Mouse (Mus musculus) left cerebral cortex, adult 2 months (tissue): ENCODE data around the gene Dtnbp1. TPM values are rescaled to one million over a fixed set of nuclear protein-coding genes. Genes with fewer than 3 reads are reported as not detected.

Experiments
- DNase-seq, 2 experiments: peaks; one replicate each; pipeline ENCODE4 v3.0.0; 2021 to 2022; ENCODE audit warnings: low spot score in 2 of 2, mixed read lengths in 1 of 2; ENCODE audit errors: extremely low spot score in 1 of 2
- H3K27ac ChIP-seq: fragments of 200-600 bp; 2 replicates; pipeline ENCODE4 v1.8.1; 2022
- H3K4me3 ChIP-seq: fragments of 200-600 bp; 2 replicates; pipeline ENCODE4 v1.8.1; 2022
- CTCF ChIP-seq: fragments of 200-600 bp; IDR thresholded peaks from 2 replicates; pipeline ENCODE4 v1.8.1; 2022; ENCODE audit warnings: antibody characterized with exemption, mild to moderate bottlenecking, moderate library complexity
- intact Hi-C: fragments of 180-260 bp; cut with DNase I; formaldehyde crosslinking; loops from one replicate; pipeline ENCODE4 v1.15.1; 2025
- total RNA-seq, 2 experiments: library from RNA; stranded (reverse); gene quantifications; 2 replicates each; pipeline ENCODE4 v1.2.3; 2021

Dtnbp1 gene
- total RNA-seq, 2 experiments from 2014 or later: 90.1 to 93.8 TPM

GRCm38 (mm10) chr13:44912851-44913250 lies 89.1 kb downstream of the Dtnbp1 start:
- intact Hi-C loops: no loop called here
- no peak for DNase-seq
- Histone ChIP-seq H3K4me3 (no peak overlapping the region), H3K27ac (no peak overlapping the region)
- no peak for TF ChIP-seq CTCF

GRCm38 (mm10) chr13:44908790-44909189 lies 93.2 kb downstream of the Dtnbp1 start:
- intact Hi-C loops: loop anchor here (10.0 kb wide), 1 partner anchor 1044 kb away; no protein-coding TSS in a partner anchor
- no peak for TF ChIP-seq CTCF
- Histone ChIP-seq H3K4me3 (no peak overlapping the region), H3K27ac (no peak overlapping the region)
- no peak for DNase-seq

DNA sequence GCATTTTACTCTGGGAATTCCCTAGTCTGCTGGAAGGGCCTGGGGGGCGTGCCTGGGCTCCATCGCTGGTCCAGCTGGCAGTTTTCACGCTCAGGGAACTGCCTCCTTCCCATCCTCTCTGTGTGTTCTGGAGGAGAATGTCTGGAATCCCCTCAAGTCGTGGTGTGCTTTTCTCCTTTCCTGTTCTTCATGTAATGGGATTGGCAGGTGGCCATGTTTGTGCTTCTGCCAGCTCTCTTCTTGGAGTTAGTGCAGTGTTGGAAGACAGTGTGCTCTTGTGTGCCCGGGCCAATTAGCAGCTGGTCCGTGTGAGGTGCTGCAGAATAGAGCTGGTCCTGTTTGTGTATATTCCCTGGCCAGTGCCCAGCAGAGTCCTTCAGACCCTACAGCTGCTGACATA lies 94.2 kb downstream of the Dtnbp1 start:
- Histone ChIP-seq H3K4me3 (no peak overlapping the region), H3K27ac (no peak overlapping the region)
- DNase-seq: peak; percentile 78 to 81
- intact Hi-C loops: loop anchor here (10.0 kb wide), 1 partner anchor 1043 kb away; no protein-coding TSS in a partner anchor
- TF ChIP-seq CTCF: no peak

DNA sequence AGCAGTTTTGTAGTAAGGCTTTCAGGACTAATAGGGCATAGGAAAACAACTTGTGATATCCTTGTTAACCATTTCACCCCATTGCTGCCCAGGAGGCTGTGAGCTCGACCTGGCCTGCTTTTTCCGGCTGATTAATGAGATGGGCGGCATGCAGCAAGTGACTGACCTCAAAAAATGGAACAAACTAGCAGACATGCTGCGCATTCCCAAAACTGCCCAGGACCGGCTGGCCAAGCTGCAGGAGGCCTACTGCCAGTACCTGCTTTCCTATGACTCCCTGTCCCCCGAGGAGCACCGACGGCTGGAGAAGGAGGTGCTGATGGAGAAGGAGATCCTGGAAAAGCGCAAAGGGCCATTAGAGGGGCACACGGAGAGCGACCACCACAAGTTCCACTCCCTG lies 95.8 kb downstream of the Dtnbp1 start:
- Histone ChIP-seq H3K27ac (no peak overlapping the region), H3K4me3 (no peak overlapping the region)
- no peak for TF ChIP-seq CTCF
- intact Hi-C loops: loop anchor here (10.0 kb wide), 1 partner anchor 1041 kb away; no protein-coding TSS in a partner anchor
- DNase-seq: no peak

DNA sequence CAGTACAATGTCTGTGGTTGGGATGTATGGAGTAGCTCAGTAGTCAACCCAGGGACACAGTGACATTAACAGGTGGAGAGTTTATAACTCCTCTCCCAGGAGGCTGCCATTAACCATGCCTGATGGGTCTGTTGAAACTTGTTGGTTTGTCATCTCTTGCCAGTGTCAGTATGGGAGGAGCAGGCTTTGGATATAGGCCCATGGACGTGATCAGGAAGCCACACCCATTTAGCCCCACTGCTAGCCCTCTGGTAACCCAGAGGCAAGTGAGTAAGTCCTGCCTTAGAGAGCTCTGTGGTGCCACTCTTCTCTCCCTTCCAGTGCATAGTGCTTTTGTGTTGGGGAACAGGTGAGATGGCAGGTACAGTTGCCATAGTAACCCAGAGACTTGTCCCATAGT lies 97.7 kb downstream of the Dtnbp1 start:
- no peak overlapping the region for H3K4me3 ChIP-seq
- no peak for DNase-seq
- no peak for TF ChIP-seq CTCF
- intact Hi-C loops: loop anchor here (10.0 kb wide), 1 partner anchor 1039 kb away; no protein-coding TSS in a partner anchor
- H3K27ac ChIP-seq: no peak overlapping the region

GRCm38 (mm10) chr13:44903416-44903815 lies 98.5 kb downstream of the Dtnbp1 start:
- intact Hi-C loops: loop anchor here (10.0 kb wide), 1 partner anchor 1039 kb away; no protein-coding TSS in a partner anchor
- TF ChIP-seq CTCF: no peak

DNA sequence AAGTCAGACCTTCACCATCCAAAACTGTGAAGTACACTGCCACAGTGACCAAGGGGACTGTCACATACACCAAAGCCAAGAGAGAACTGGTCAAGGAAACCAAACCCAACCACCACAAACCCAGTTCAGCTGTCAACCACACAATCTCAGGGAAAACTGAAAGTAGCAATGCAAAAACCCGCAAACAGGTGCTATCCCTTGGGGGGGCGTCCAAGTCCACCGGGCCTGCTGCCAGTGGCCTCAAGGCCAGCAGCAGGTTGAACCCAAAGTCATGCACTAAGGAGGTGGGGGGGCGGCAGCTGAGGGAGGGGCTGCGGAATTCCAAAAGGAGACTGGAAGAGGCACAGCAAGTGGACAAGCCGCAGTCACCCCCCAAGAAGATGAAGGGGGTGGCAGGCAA lies 99.6 kb downstream of the Dtnbp1 start:
- Histone ChIP-seq H3K4me3 (no peak overlapping the region), H3K27ac (no peak overlapping the region)
- TF ChIP-seq CTCF: no peak
- DNase-seq: no peak
- intact Hi-C loops: loop anchor here (10.0 kb wide), 1 partner anchor 1037 kb away; no protein-coding TSS in a partner anchor

More at GRCm38 (mm10) chr13:44903416-44903815, 98.5 kb downstream of the Dtnbp1 start:
- H3K27ac ChIP-seq: no peak overlapping the region
- no peak for DNase-seq
- no peak overlapping the region for H3K4me3 ChIP-seq

DNA sequence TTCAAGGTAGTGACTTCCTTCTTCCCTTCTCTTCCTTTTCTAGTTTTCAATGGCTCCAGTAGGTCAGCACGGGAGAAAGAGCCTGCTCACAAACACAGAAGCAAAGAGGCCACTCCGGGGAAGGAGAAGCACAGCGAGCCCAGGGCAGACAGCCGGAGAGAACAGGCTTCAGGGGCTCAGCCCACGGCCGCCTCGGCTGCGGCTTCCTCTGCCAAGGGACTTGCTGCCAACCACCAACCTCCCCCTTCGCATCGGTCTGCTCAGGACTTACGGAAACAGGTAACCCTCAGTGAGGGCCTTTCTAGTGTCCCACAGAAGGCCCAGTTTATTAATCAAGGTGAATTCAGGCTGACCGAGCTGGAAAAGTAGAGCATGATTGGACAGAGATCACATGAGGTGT lies 105.7 kb downstream of the Dtnbp1 start:
- no peak for TF ChIP-seq CTCF
- Histone ChIP-seq H3K27ac (no peak overlapping the region), H3K4me3 (no peak overlapping the region)
- DNase-seq: no peak
- intact Hi-C loops: no loop called here

DNA sequence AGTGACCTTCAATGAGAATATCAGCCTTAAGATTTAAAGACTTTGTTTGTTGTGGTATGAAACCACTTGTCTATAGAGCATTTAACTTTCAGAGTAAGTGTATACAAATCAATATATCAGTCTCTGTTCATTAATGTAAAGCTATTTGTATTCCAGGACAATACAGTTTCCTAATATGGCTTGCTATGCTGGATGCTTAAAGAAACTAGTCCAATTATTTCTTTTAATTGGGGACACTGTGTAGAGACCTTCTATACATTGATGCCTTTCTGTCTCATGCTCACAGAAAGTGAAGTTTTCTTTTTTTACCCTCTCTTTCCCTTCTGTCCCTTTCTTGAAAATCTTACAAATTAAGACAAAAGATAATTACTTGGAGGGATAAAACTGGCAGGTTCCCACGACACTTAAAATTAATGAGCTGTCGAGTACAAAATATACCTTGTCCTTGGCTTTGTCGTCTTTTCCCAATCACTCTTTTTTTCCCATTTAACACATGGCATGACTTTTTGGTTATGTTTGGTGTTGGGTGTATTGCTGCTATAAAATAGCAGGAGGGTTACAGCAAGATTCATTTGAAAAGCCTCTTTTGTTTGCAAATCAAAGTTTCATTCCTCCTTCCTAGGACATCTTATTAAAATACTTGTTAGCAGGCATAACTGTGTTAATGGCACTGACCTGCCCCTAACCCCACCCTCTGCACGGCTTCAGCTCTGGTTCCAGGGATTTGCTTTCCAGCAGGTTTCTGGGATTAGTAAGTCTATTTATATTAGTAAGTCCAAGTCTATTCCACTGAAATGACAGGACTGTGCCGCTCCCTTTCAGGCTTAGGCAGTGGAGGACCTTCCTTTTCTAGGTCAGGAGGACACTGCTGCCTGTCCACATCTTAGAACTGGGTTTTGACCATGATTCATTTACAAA lies 109.9 kb downstream of the Dtnbp1 start:
- DNase-seq: no peak
- no peak for TF ChIP-seq CTCF
- H3K4me3 ChIP-seq: no peak overlapping the region
- intact Hi-C loops: no loop called here
- no peak overlapping the region for H3K27ac ChIP-seq

- no peak for TF ChIP-seq CTCF
- Histone ChIP-seq H3K27ac (no peak overlapping the region), H3K4me3 (no peak overlapping the region)
- DNase-seq: no peak
- intact Hi-C loops: no loop called here
Observed at GRCm38 (mm10) chr13:44890612-44891011, 111.3 kb downstream of the Dtnbp1 start.

GRCm38 (mm10) chr13:44886221-44886620 lies 115.7 kb downstream of the Dtnbp1 start:
- intact Hi-C loops: no loop called here

DNA sequence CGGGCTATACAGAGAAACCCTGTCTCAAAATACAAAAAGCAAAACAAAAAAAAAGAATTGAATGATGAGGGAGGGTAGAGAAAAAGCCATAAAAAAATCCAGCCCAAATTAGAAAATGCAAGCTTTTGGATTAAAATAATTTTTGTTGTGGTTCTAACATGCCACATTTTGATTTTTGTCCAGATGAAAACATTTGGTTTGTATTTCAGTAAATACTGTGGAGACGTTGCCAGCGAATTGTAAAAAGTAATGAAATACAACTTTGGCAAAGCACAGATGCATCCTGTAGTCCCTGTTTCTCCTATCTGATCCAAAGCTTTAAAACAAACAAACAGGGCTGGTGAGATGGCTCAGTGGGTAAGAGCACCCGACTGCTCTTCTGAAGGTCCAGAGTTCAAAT lies 120.9 kb downstream of the Dtnbp1 start:
- no peak for TF ChIP-seq CTCF
- intact Hi-C loops: no loop called here
- DNase-seq: no peak
- H3K4me3 ChIP-seq: no peak overlapping the region
- no peak overlapping the region for H3K27ac ChIP-seq

More at GRCm38 (mm10) chr13:44886221-44886620, 115.7 kb downstream of the Dtnbp1 start:
- no peak for TF ChIP-seq CTCF
- no peak for DNase-seq
- Histone ChIP-seq H3K4me3 (no peak overlapping the region), H3K27ac (no peak overlapping the region)
